Mouse (Mus musculus): ENCODE measurements around the gene Reck. TPM values are rescaled to one million over a fixed set of nuclear protein-coding genes. Genes with fewer than 3 reads are reported as not detected.

The Reck gene
- polyA plus RNA-seq, 2 experiments, result 1.6 to 1.7 TPM

GRCm38 (mm10) chr4:43980236-43980635 lies 104.9 kb downstream of the Reck start:
- no peaks in the 10 kb centered on the region for H3K9me3 ChIP-seq (ENCODE audit: control insufficient read depth, low read length)
- no peak overlapping the region for H3K27ac ChIP-seq
- no peak for ATAC-seq (ENCODE audit: insufficient read depth)
- H3K4me2 ChIP-seq (ENCODE audit: low read depth), result no peak overlapping the region
- no peaks in the 10 kb centered on the region; the same call in 1 of the 2 replicates for H3K36me3 ChIP-seq (replicated peaks; ENCODE audit: control insufficient read depth, insufficient read depth, low read depth)
- H3K4me3 ChIP-seq (ENCODE audit: insufficient read depth in 1 of 2, low read depth in 2 of 2, low read length in 2 of 2), result no peak overlapping the region
- no peak for DNase-seq (ENCODE audit: low read depth in 3 of 3, low spot score in 3 of 3)
- H3K9ac ChIP-seq (replicated peaks), result no peak overlapping the region
- TF ChIP-seq EP300 (IDR thresholded peaks at IDR 0.05; ENCODE audit: low read depth), result no peak
- TF ChIP-seq CTCF (IDR thresholded peaks at IDR 0.05; ENCODE audit: low read depth), result no peak
- no peaks in the 10 kb centered on the region for H3K27me3 ChIP-seq (ENCODE audit: control insufficient read depth, insufficient read depth, low read length)
- peaks cover 0 to 5% of the 10 kb centered on the region in 2 experiments; a peak in 2 of 4 replicates for H3K4me1 ChIP-seq (replicated peaks; ENCODE audit: control insufficient read depth in 2 of 2, insufficient read depth in 2 of 2, low read length in 1 of 2)
- 70% methylated on average over 4 of the region's 4 CpGs for whole genome bisulfite sequencing (ENCODE audit: insufficient replicate concordance)

- H3K4me3 ChIP-seq (ENCODE audit: insufficient read depth in 1 of 2, low read depth in 2 of 2, low read length in 2 of 2), result no peak overlapping the region
- H3K27me3 ChIP-seq (ENCODE audit: control insufficient read depth, insufficient read depth, low read length), result no peaks in the 10 kb centered on the region
- no peaks in the 10 kb centered on the region; the same call in 1 of the 2 replicates for H3K36me3 ChIP-seq (replicated peaks; ENCODE audit: control insufficient read depth, insufficient read depth, low read depth)
- DNase-seq (ENCODE audit: low read depth in 3 of 3, low spot score in 3 of 3) (no peak), ATAC-seq (ENCODE audit: insufficient read depth) (no peak)
- H3K9ac ChIP-seq (replicated peaks), result no peak overlapping the region
- H3K27ac ChIP-seq, result no peak overlapping the region
- WGBS (ENCODE audit: insufficient replicate concordance), result 82% methylated on average over 6 of the region's 6 CpGs
- no peak overlapping the region for H3K4me2 ChIP-seq (ENCODE audit: low read depth)
- peaks cover 0 to 4% of the 10 kb centered on the region in 2 experiments; a peak in 2 of 4 replicates for H3K4me1 ChIP-seq (replicated peaks; ENCODE audit: control insufficient read depth in 2 of 2, insufficient read depth in 2 of 2, low read length in 1 of 2)
- no peaks in the 10 kb centered on the region for H3K9me3 ChIP-seq (ENCODE audit: control insufficient read depth, low read length)
- no peak for TF ChIP-seq EP300 (IDR thresholded peaks at IDR 0.05; ENCODE audit: low read depth)
- no peak for TF ChIP-seq CTCF (IDR thresholded peaks at IDR 0.05; ENCODE audit: low read depth)
Observed at GRCm38 (mm10) chr4:43980846-43981245, 105.5 kb downstream of the Reck start.

GRCm38 (mm10) chr4:43981251-43981650 lies 105.9 kb downstream of the Reck start:
- TF ChIP-seq EP300 (IDR thresholded peaks at IDR 0.05; ENCODE audit: low read depth), result no peak
- TF ChIP-seq CTCF (IDR thresholded peaks at IDR 0.05; ENCODE audit: low read depth), result no peak
- Histone ChIP-seq H3K27ac (no peak overlapping the region), H3K9ac (replicated peaks) (no peak overlapping the region), H3K4me2 (ENCODE audit: low read depth) (no peak overlapping the region), H3K9me3 (ENCODE audit: control insufficient read depth, low read length) (no peaks in the 10 kb centered on the region), H3K27me3 (ENCODE audit: control insufficient read depth, insufficient read depth, low read length) (no peaks in the 10 kb centered on the region), H3K4me1 (replicated peaks; ENCODE audit: control insufficient read depth in 2 of 2, insufficient read depth in 2 of 2, low read length in 1 of 2) (peaks cover 0 to 3% of the 10 kb centered on the region in 2 experiments; a peak in 2 of 4 replicates), H3K36me3 (replicated peaks; ENCODE audit: control insufficient read depth, insufficient read depth, low read depth) (no peaks in the 10 kb centered on the region; the same call in 1 of the 2 replicates), H3K4me3 (ENCODE audit: insufficient read depth in 1 of 2, low read depth in 2 of 2, low read length in 2 of 2) (no peak overlapping the region)
- no peak for DNase-seq (ENCODE audit: low read depth in 3 of 3, low spot score in 3 of 3)
- 51% methylated on average over 7 of the region's 7 CpGs for WGBS (ENCODE audit: insufficient replicate concordance)
- no peak for ATAC-seq (ENCODE audit: insufficient read depth)

- peak; percentile 90 for ATAC-seq (ENCODE audit: insufficient read depth)
- under 1% methylated on average over 24 of the region's 24 CpGs for WGBS (ENCODE audit: insufficient replicate concordance)
- no peaks in the 10 kb centered on the region for H3K36me3 ChIP-seq (replicated peaks; ENCODE audit: control insufficient read depth, insufficient read depth, low read depth)
- H3K27ac ChIP-seq, result no peak overlapping the region
- H3K9ac ChIP-seq (replicated peaks), result peak overlapping the region; percentile 41
- TF ChIP-seq CTCF (IDR thresholded peaks at IDR 0.05; ENCODE audit: low read depth) (peak; percentile 98), EP300 (IDR thresholded peaks at IDR 0.05; ENCODE audit: low read depth) (no peak)
- no peaks in the 10 kb centered on the region for H3K9me3 ChIP-seq (ENCODE audit: control insufficient read depth, low read length)
- H3K4me1 ChIP-seq (replicated peaks; ENCODE audit: control insufficient read depth in 2 of 2, insufficient read depth in 2 of 2, low read length in 1 of 2), result peaks cover 0 to 3% of the 10 kb centered on the region in 2 experiments; a peak in 2 of 4 replicates
- H3K4me3 ChIP-seq (ENCODE audit: insufficient read depth in 1 of 2, low read depth in 2 of 2, low read length in 2 of 2), result peak overlapping the region; percentile 34 to 55
- H3K27me3 ChIP-seq (ENCODE audit: control insufficient read depth, insufficient read depth, low read length), result no peaks in the 10 kb centered on the region
- peak overlapping the region; percentile 67 for H3K4me2 ChIP-seq (ENCODE audit: low read depth)
- DNase-seq (ENCODE audit: low read depth in 3 of 3, low spot score in 3 of 3), result peak; percentile 73 to 82 (median 76)
Observed at GRCm38 (mm10) chr4:43982053-43982732, 106.9 kb downstream of the Reck start.

- Histone ChIP-seq H3K9me3 (ENCODE audit: control insufficient read depth, low read length) (no peaks in the 10 kb centered on the region), H3K4me1 (replicated peaks; ENCODE audit: control insufficient read depth in 2 of 2, insufficient read depth in 2 of 2, low read length in 1 of 2) (peaks cover 0 to 3% of the 10 kb centered on the region in 2 experiments; a peak in 2 of 4 replicates), H3K27ac (no peak within 1 kb of the TSS), H3K9ac (replicated peaks) (peak within 1 kb of the TSS; percentile 41), H3K4me2 (ENCODE audit: low read depth) (peak within 1 kb of the TSS; percentile 67), H3K36me3 (replicated peaks; ENCODE audit: control insufficient read depth, insufficient read depth, low read depth) (no peaks in the 10 kb centered on the region), H3K4me3 (ENCODE audit: insufficient read depth in 1 of 2, low read depth in 2 of 2, low read length in 2 of 2) (peak within 1 kb of the TSS; percentile 34 to 55), H3K27me3 (ENCODE audit: control insufficient read depth, insufficient read depth, low read length) (no peaks in the 10 kb centered on the region)
- no peak for DNase-seq (ENCODE audit: low read depth in 3 of 3, low spot score in 3 of 3)
- TF ChIP-seq CTCF (IDR thresholded peaks at IDR 0.05; ENCODE audit: low read depth) (no peak), EP300 (IDR thresholded peaks at IDR 0.05; ENCODE audit: low read depth) (no peak)
- 75% methylated on average over 11 of the region's 11 CpGs for WGBS (ENCODE audit: insufficient replicate concordance)
- no peak for ATAC-seq (ENCODE audit: insufficient read depth)
Observed at GRCm38 (mm10) chr4:43983181-43983580, 107.9 kb downstream of the Reck start, which contains the start of gene Ccin. Ccin (plus strand) TSS chr4:43983483.

Data from liver, embryonic 14.5 days (tissue).